Mouse (Mus musculus) spleen, adult 2 months (tissue): ENCODE measurements around the gene Scgb2b26.

ENCODE experiments used
- CTCF ChIP-seq: fragments of 200-500 bp; IDR thresholded peaks from 2 replicates; pipeline ENCODE4 v1.5.1; 2011; ENCODE audit warnings: mild to moderate bottlenecking, inconsistent platforms; ENCODE audit not compliant: insufficient read depth, insufficient read length, insufficient replicate concordance; ENCODE audit errors: extremely low read depth
- POLR2A ChIP-seq: fragments of 200-500 bp; IDR thresholded peaks from 2 replicates; pipeline ENCODE4 v1.6.1; 2011; ENCODE audit warnings: low read depth, low read length, inconsistent platforms

DNA sequence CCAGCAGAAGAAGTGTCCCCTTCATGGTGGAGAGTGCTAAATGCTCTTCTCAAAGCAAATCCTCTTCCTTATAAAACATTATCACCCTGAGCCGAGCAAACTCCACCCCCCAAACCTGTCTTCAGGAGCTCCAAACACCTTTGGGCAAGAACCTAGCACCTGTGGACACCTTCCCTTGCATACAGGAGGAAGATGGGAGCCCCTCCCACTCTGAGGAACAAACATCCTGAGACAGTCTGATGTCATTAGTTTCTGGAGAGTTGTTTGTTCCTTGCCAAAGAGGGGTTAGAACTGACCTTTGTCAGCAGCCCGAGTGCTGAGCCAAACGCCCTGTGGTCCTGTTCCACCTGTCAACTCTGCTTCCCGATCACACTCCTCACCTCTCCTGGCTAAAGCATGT is at the start of gene Scgb2b26:
- TF ChIP-seq POLR2A (no peak), CTCF (no peak)
